Mouse (Mus musculus): ENCODE results near the gene Slirp.

DNA sequence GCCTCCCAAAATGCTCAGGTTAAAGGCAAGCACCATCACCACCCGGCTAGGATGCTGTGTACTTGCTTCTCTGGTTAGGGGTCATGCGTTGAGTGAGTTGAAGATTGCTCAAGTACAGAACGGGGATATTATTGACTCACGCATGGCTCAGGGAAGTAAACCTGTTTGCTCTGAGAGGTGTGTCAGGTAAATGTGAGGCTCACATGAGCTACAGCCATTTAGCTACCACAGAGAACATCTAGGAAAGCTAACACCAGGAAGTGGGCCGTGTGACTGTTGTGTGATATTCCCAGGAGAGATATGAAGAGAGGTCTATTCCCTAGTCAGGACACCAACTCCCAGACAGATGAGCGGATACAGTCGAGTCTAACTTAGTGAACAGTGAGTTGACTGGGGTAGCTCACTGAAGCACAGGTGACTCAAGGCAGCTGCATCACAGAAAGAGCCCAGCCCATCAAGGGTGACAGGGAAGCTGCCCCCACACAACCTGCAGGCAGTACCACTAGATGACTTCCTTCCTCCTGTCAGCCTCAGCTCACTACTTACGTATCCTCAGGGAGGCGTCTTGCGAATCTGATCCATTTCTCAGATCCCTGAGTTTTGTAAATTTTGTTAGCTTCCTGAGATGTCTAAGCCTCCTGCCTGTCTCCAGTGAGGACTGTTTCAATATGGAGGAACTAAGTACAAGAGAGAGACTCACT, 44.4 kb upstream of the Slirp start:
- TF ChIP-seq POLR2A (IDR thresholded peaks at IDR 0.05; ENCODE audit: borderline replicate concordance, extremely low read depth, insufficient read depth, insufficient read length, poor library complexity, severe bottlenecking), result no peak
- no peak for TF ChIP-seq CTCF (IDR thresholded peaks at IDR 0.05; ENCODE audit: borderline replicate concordance, extremely low read depth, insufficient read depth, insufficient read length)
